Mouse (Mus musculus) embryonic facial prominence, embryonic 15.5 days (tissue): Measurements from ENCODE around the gene Mei1. TPM values are rescaled to one million over a fixed set of nuclear protein-coding genes. Genes with fewer than 3 reads are reported as not detected.

ENCODE experiments used
- ATAC-seq: fragments of 200-750 bp; cut with Nextera tagmentation; 2 replicates; pipeline ENCODE4 v1.8.0; 2017; ENCODE audit warnings: low read depth, moderate TSS enrichment; ENCODE audit not compliant: insufficient number of reproducible peaks, low FRiP score, low TSS enrichment
- H3K27ac ChIP-seq: fragments of 300-500 bp; sonication (generic); replicated peaks from 2 replicates; pipeline ENCODE4 v1.5.1; 2015; ENCODE audit warnings: mild to moderate bottlenecking, inconsistent platforms
- H3K27me3 ChIP-seq: fragments of 300-500 bp; sonication (generic); 2 replicates; pipeline ENCODE4 v1.6.1; 2015; ENCODE audit warnings: inconsistent platforms
- H3K36me3 ChIP-seq: fragments of 300-500 bp; sonication (generic); 2 replicates; pipeline ENCODE4 v1.6.1; 2015; ENCODE audit warnings: mild to moderate bottlenecking, inconsistent platforms
- H3K4me1 ChIP-seq: fragments of 300-500 bp; sonication (generic); 2 replicates; pipeline ENCODE4 v1.6.1; 2015; ENCODE audit warnings: inconsistent platforms
- H3K4me2 ChIP-seq: fragments of 300-500 bp; sonication (generic); replicated peaks from 2 replicates; pipeline ENCODE4 v1.6.1; 2015; ENCODE audit warnings: mild to moderate bottlenecking, inconsistent platforms
- H3K4me3 ChIP-seq: fragments of 300-500 bp; sonication (generic); replicated peaks from 2 replicates; pipeline ENCODE4 v1.5.1; 2015; ENCODE audit warnings: mild to moderate bottlenecking, inconsistent platforms
- H3K9ac ChIP-seq: fragments of 300-500 bp; sonication (generic); 2 replicates; pipeline ENCODE4 v1.6.1; 2015; ENCODE audit warnings: inconsistent platforms
- H3K9me3 ChIP-seq: fragments of 300-500 bp; sonication (generic); replicated peaks from 2 replicates; pipeline ENCODE4 v1.6.1; 2016; ENCODE audit warnings: inconsistent platforms
- WGBS: fragments of 180-500 bp; shearing (Covaris S2); methylation state at CpG from one replicate; pipeline ENCODE4 v1.1.7; 2015; 5-methylcytosine and 5-hydroxymethylcytosine counted together
- polyA plus RNA-seq: library from polyadenylated mRNA; unstranded; fragments of >200 nt; fragmentation: Nextera tagmentation; extraction: Ambion mirVana; gene quantifications from 2 replicates; pipeline ENCODE4 v1.2.1, GENCODE M21; 2015

The Mei1 gene
- polyA plus RNA-seq, 1 experiment from 2014 or later, result 0.11 TPM

- under 1% methylated on average over 74 of the region's 74 CpGs for WGBS
- Histone ChIP-seq H3K4me1 (peaks cover 21% of the 10 kb centered on the region), H3K4me2 (peak within 1 kb of the TSS; percentile 83)
These were observed 22.5 kb upstream of the Mei1 start, which contains the start of gene Snu13 for GRCm38 (mm10) chr15:82047080-82047883. Gene Snu13 (minus strand): TSS chr15:82047598.

GRCm38 (mm10) chr15:82052544-82052943, 17.3 kb upstream of the Mei1 start:
- no peak overlapping the region for H3K4me2 ChIP-seq
- no peaks in the 10 kb centered on the region for H3K36me3 ChIP-seq
- H3K4me3 ChIP-seq, result no peak overlapping the region
- no peaks in the 10 kb centered on the region for H3K27me3 ChIP-seq
- 38% methylated on average over 5 of the region's 5 CpGs for WGBS
- H3K27ac ChIP-seq, result no peak overlapping the region
- H3K4me1 ChIP-seq, result peaks cover 4% of the 10 kb centered on the region; the same call in 1 of the 2 replicates
- no peak overlapping the region for H3K9ac ChIP-seq
- ATAC-seq, result no peak
- no peaks in the 10 kb centered on the region for H3K9me3 ChIP-seq

More at GRCm38 (mm10) chr15:82047080-82047883, 22.5 kb upstream of the Mei1 start, which contains the start of gene Snu13:
- Histone ChIP-seq H3K9ac (peak within 1 kb of the TSS; percentile 99), H3K27me3 (no peaks in the 10 kb centered on the region), H3K4me3 (peak within 1 kb of the TSS; percentile 100), H3K36me3 (peaks cover 17% of the 10 kb centered on the region), H3K9me3 (no peaks in the 10 kb centered on the region), H3K27ac (peak within 1 kb of the TSS; percentile 91)
- ATAC-seq, result peak; percentile 80

DNA sequence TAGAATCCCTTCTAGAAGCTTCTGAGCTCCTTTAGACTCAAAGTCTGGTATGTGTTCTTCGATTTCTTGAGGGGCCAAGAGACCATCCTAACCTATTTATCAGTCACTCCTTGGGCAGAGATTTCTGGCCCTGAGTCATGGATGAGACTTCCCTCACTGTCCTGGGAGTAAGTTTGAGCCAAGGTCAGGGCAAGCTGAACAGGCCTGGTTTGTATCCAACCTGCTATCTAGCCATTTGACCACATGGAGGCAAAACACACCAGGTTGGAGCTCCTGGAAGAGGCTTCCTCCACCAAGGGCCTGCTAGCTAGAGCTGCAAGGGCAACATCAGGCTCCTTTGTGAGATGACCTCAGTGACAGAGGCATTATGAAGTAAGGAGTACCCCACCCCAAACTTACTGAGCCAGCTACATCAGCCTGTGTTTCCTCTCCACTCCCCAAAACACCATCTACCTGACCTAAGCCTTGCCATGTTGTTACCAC, 11.0 kb upstream of the Mei1 start, which contains the start of gene 4930407I10Rik:
TSS of gene 4930407I10Rik (plus strand) at position 433 of the 483 bp plus-strand sequence.
- Histone ChIP-seq H3K27ac (no peak within 1 kb of the TSS), H3K4me3 (no peak within 1 kb of the TSS), H3K36me3 (no peaks in the 10 kb centered on the region), H3K4me1 (0 out of 2 replicates have a peak, but pooled peaks cover 4% of the 10 kb centered on the region), H3K9me3 (no peaks in the 10 kb centered on the region), H3K9ac (no peak within 1 kb of the TSS), H3K27me3 (no peaks in the 10 kb centered on the region; the same call in 1 of the 2 replicates), H3K4me2 (no peak within 1 kb of the TSS)
- 78% methylated on average over 1 of the region's 1 CpGs for WGBS
- ATAC-seq, result no peak

GRCm38 (mm10) chr15:82063909-82064308, 5.9 kb upstream of the Mei1 start:
- Histone ChIP-seq H3K27ac (no peak overlapping the region), H3K4me2 (no peak overlapping the region), H3K9me3 (no peaks in the 10 kb centered on the region), H3K4me3 (no peak overlapping the region), H3K27me3 (peaks cover 14% of the 10 kb centered on the region), H3K4me1 (0 out of 2 replicates have a peak, but pooled peaks cover 9% of the 10 kb centered on the region), H3K9ac (no peak overlapping the region), H3K36me3 (no peaks in the 10 kb centered on the region)
- WGBS, result 19% methylated on average over 14 of the region's 14 CpGs
- ATAC-seq, result no peak

DNA sequence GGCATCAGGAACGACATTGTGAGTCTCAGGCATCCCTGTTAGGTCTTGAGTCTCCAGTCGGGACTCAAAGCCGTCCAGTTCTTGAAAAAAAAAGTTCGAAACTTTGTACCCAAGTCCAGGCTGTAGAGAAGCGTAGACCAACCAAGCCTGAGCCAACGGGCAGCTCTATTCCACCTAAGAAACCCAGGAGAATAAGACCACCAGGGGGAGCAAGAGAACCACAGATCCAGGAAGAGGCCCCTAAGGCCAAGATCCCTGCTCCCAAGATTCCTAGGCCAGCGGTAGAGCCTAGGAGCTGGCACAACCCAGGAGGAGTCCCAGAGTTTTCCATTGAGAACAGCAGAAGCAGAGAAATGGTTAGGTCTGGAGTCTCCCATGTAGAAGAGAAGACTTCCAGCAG, 4.3 kb upstream of the Mei1 start:
- H3K27ac ChIP-seq, result no peak overlapping the region
- no peak for ATAC-seq
- WGBS, result 17% methylated on average over 7 of the region's 7 CpGs
- H3K9ac ChIP-seq, result no peak overlapping the region
- no peak overlapping the region for H3K4me3 ChIP-seq
- no peaks in the 10 kb centered on the region for H3K9me3 ChIP-seq
- peaks cover 30% of the 10 kb centered on the region for H3K27me3 ChIP-seq
- peaks cover 12% of the 10 kb centered on the region for H3K4me1 ChIP-seq
- no peaks in the 10 kb centered on the region for H3K36me3 ChIP-seq
- H3K4me2 ChIP-seq, result no peak overlapping the region

- whole genome bisulfite sequencing, result 91% methylated on average over 26 of the region's 26 CpGs
- H3K9me3 ChIP-seq, result no peaks in the 10 kb centered on the region
- H3K36me3 ChIP-seq, result no peaks in the 10 kb centered on the region
- H3K27me3 ChIP-seq, result peaks cover 29% of the 10 kb centered on the region
- H3K4me1 ChIP-seq, result peaks cover 4% of the 10 kb centered on the region
- ATAC-seq, result no peak
- no peak overlapping the region for H3K4me3 ChIP-seq
- H3K4me2 ChIP-seq, result no peak overlapping the region
- no peak overlapping the region for H3K9ac ChIP-seq
- H3K27ac ChIP-seq, result no peak overlapping the region
These were observed 2.1 kb downstream of the Mei1 start for GRCm38 (mm10) chr15:82071816-82072469.

DNA sequence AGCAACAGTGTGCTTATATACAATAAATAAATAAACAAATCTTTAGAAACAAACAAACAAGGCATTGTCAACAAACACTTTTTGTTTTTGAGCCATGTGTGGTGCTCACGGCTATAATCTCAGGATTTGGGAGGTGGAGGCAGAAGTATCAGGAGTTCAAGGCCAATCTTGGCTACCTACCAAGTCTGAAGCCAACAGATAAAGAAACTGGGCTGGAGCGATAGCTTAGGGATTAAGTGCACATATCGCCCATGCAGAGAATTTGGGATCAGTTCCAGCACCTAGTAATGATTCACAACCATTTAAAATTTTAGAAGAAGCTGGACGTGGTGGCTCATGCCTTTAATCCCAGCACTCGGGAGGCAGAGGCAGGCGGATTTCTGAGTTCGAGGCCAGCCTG, 3.7 kb downstream of the Mei1 start:
- no peaks in the 10 kb centered on the region for H3K9me3 ChIP-seq
- H3K4me1 ChIP-seq, result peaks cover 4% of the 10 kb centered on the region
- H3K4me3 ChIP-seq, result no peak overlapping the region
- H3K27me3 ChIP-seq, result peaks cover 28% of the 10 kb centered on the region
- no peak overlapping the region for H3K27ac ChIP-seq
- no peak for ATAC-seq
- 84% methylated on average over 7 of the region's 7 CpGs for WGBS
- H3K4me2 ChIP-seq, result no peak overlapping the region
- no peak overlapping the region for H3K9ac ChIP-seq
- H3K36me3 ChIP-seq, result no peaks in the 10 kb centered on the region

DNA sequence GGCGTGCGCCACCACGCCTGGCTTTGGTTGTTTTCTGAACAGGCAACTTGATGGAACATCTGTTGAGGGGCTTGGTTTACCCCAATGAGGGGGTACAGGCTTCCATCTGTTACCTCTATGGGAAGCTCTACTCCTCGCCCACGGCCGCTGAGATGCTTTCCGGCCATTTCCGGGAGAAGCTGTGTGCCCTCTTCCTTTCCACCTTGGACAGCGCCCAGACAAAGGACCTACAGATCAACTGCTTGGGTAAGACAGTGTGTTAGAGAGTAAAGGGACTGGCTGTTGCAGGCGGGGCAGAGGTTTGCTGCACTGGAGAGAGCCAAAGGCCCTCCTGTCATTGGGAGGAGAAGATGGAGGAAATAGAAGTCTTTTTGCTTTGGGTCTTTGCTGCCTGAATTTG, 10.1 kb downstream of the Mei1 start:
- Histone ChIP-seq H3K27ac (no peak overlapping the region), H3K4me2 (no peak overlapping the region), H3K27me3 (no peaks in the 10 kb centered on the region), H3K9ac (no peak overlapping the region), H3K4me1 (no peaks in the 10 kb centered on the region), H3K4me3 (no peak overlapping the region), H3K9me3 (no peaks in the 10 kb centered on the region), H3K36me3 (no peaks in the 10 kb centered on the region)
- 45% methylated on average over 10 of the region's 10 CpGs for WGBS
- ATAC-seq, result no peak

DNA sequence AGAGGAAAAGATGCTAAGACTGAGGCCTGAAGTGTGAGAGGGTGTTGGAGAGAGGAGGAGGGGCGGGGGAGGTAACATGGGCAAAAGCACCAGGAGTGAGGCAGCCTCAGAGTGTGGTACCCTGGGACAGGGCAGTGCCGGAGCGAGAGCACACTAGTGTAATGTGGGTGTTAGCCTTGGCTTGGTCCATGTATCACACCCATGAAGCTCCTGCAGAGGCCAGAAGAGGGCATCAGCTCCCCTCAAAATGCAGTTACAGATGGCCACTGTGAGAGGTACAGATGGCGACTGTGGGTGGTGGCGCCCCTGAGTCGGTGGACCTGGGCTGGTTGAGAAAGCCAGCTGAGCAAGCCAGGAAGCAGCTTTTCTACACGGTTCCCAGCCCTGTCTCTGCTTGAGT, 11.4 kb downstream of the Mei1 start:
- Histone ChIP-seq H3K9me3 (no peaks in the 10 kb centered on the region), H3K27ac (no peak overlapping the region), H3K9ac (no peak overlapping the region), H3K4me1 (no peaks in the 10 kb centered on the region), H3K4me2 (no peak overlapping the region), H3K4me3 (no peak overlapping the region), H3K36me3 (no peaks in the 10 kb centered on the region), H3K27me3 (no peaks in the 10 kb centered on the region)
- 31% methylated on average over 7 of the region's 7 CpGs for WGBS
- ATAC-seq, result no peak

DNA sequence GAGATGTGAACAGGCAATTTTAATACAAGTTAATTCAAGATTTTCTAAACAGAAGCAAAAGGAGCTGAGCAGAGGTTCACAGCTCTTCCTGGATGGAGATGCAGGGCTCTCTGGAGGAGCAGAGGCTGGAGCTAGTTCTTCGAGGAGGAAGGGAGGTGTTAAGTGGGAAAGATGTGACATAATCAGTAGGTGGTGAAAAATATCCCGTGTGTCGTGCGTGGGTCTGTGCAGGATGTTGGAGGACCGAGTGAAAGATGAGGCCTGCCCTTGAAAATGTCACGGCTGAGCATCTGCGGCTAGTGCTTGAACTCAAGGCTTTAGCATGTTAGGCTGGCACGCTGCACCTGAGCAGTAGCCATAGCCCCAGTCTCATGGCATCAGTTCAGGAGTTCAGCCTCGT, 15.8 kb downstream of the Mei1 start:
- no peaks in the 10 kb centered on the region for H3K9me3 ChIP-seq
- WGBS, result 84% methylated on average over 9 of the region's 9 CpGs
- H3K27ac ChIP-seq, result no peak overlapping the region
- H3K4me2 ChIP-seq, result no peak overlapping the region
- H3K4me1 ChIP-seq, result no peaks in the 10 kb centered on the region
- no peaks in the 10 kb centered on the region for H3K36me3 ChIP-seq
- H3K4me3 ChIP-seq, result no peak overlapping the region
- H3K9ac ChIP-seq, result no peak overlapping the region
- no peaks in the 10 kb centered on the region; the same call in 1 of the 2 replicates for H3K27me3 ChIP-seq
- no peak for ATAC-seq

- no peak for ATAC-seq
- Histone ChIP-seq H3K27ac (no peak overlapping the region), H3K36me3 (no peaks in the 10 kb centered on the region), H3K9ac (no peak overlapping the region), H3K9me3 (no peaks in the 10 kb centered on the region), H3K4me3 (no peak overlapping the region), H3K27me3 (no peaks in the 10 kb centered on the region; the same call in 1 of the 2 replicates), H3K4me1 (no peaks in the 10 kb centered on the region), H3K4me2 (no peak overlapping the region)
- WGBS, result 74% methylated on average over 12 of the region's 12 CpGs
These were observed 16.3 kb downstream of the Mei1 start for GRCm38 (mm10) chr15:82086131-82086530.
